28 mouse cellular contexts compared by ENCODE assay signal in genomic region chr13:56084146-56084905, GRCm38 (mm10). TPM values are rescaled to one million over a fixed set of nuclear protein-coding genes. Genes with fewer than 3 reads are reported as not detected.
DNase-seq lines count a peak whose midpoint lies in the region; ATAC-seq lines count a peak whose summit lies in the region.
"Had no signal": no experiment of that assay in that cellular context is flagged by ENCODE, and none has a peak within 500 bp of the region (broad histone marks: within the 10 kb centered on the region; RNA-seq: fewer than 3 reads in every experiment).

No protein-coding gene starts in this region.

- DNase-seq in heart, adult 11 months: peak; percentile 92
- no peak for DNase-seq in heart, embryonic 10.5 days (ENCODE audit: low spot score)
- DNase-seq in heart, postnatal 4 days: peak; percentile 46
- peak; percentile 25 for DNase-seq in lung, postnatal 14 days
- no peak for DNase-seq in kidney, postnatal 14 days
- DNase-seq in left cerebral cortex, adult 9 months (ENCODE audit: low spot score in 2 of 2): no peak
- DNase-seq: adrenal gland, adult 2 months; adrenal gland, postnatal 36 days; cerebellum, adult 2 months; cerebellum, postnatal 14 days; gastrocnemius, adult 2 months; gastrocnemius, postnatal 36 days; kidney, adult 11 months; kidney, postnatal 25 days; layer of hippocampus, postnatal 36 days; liver; right cerebral cortex, postnatal 25 days had no signal

- H3K27me3 ChIP-seq in heart, embryonic 10.5 days (ENCODE audit: insufficient read depth, poor library complexity, severe bottlenecking): no peaks in the 10 kb centered on the region
- no peaks in the 10 kb centered on the region for H3K27me3 ChIP-seq in heart, embryonic 11.5 days (ENCODE audit: control insufficient read depth, insufficient read depth, low read length)
- H3K27me3 ChIP-seq: CH12.LX; lung, embryonic 15.5 days; midbrain, embryonic 13.5 days; stomach, embryonic 15.5 days had no signal

- peaks cover 92% of the 10 kb centered on the region for H3K36me3 ChIP-seq in heart, embryonic 10.5 days
- H3K36me3 ChIP-seq in heart, embryonic 11.5 days (ENCODE audit: control insufficient read depth, insufficient read depth, low read length): peaks cover 22% of the 10 kb centered on the region

- H3K4me2 ChIP-seq in heart, embryonic 11.5 days: no peak overlapping the region
- H3K4me2 ChIP-seq: hindbrain, embryonic 14.5 days; lung, embryonic 15.5 days; midbrain, embryonic 13.5 days; stomach, embryonic 15.5 days had no signal

- no peak overlapping the region for H3K9ac ChIP-seq in heart, embryonic 11.5 days (ENCODE audit: low read depth, low read length)
- H3K9ac ChIP-seq: hindbrain, embryonic 14.5 days; liver, embryonic 14.5 days; lung, embryonic 15.5 days; midbrain, embryonic 13.5 days; stomach, embryonic 15.5 days had no signal

- no peak overlapping the region for H3K4me3 ChIP-seq in heart, embryonic 10.5 days
- H3K4me3 ChIP-seq in heart, embryonic 11.5 days (ENCODE audit: low read depth, low read length): no peak overlapping the region
- H3K4me3 ChIP-seq: erythroblast, embryonic 14.5 days; gastrocnemius, adult 2 months; lung, embryonic 15.5 days; midbrain, embryonic 13.5 days; stomach, embryonic 15.5 days had no signal

- no peaks in the 10 kb centered on the region for H3K9me3 ChIP-seq in heart, embryonic 10.5 days
- no peaks in the 10 kb centered on the region for H3K9me3 ChIP-seq in heart, embryonic 11.5 days (replicated peaks; ENCODE audit: control insufficient read depth, low read length)
- H3K9me3 ChIP-seq: lung, embryonic 15.5 days; midbrain, embryonic 13.5 days; stomach, embryonic 15.5 days had no signal

- ATAC-seq in heart, embryonic 11.5 days (replicated peaks; ENCODE audit: insufficient number of reproducible peaks, low FRiP score, low TSS enrichment): no peak
- ATAC-seq: activated CD4-positive, CD25-positive, alpha-beta regulatory T cell, adult 4 months; forebrain, embryonic 16.5 days; inflammation-experienced regulatory T-cells, adult 6 months; midbrain, embryonic 13.5 days had no signal

- no peak overlapping the region for H3K27ac ChIP-seq in heart, embryonic 10.5 days
- H3K27ac ChIP-seq in heart, embryonic 11.5 days (ENCODE audit: low read depth, low read length): no peak overlapping the region
- H3K27ac ChIP-seq: gastrocnemius, adult 2 months; hindbrain, embryonic 14.5 days; liver, embryonic 14.5 days; lung, embryonic 15.5 days; midbrain, embryonic 13.5 days; stomach, embryonic 15.5 days had no signal

- peaks cover 31% of the 10 kb centered on the region for H3K4me1 ChIP-seq in heart, embryonic 10.5 days
- peaks cover 29% of the 10 kb centered on the region for H3K4me1 ChIP-seq in heart, embryonic 11.5 days (ENCODE audit: control insufficient read depth, insufficient read depth, low read length)
- H3K4me1 ChIP-seq: lung, embryonic 15.5 days; midbrain, embryonic 13.5 days; stomach, embryonic 15.5 days had no signal

- 87% methylated on average over 20 of the region's 20 CpGs for WGBS in heart, embryonic 10.5 days
- whole genome bisulfite sequencing in heart, embryonic 11.5 days (ENCODE audit: insufficient replicate concordance): 85% methylated on average over 20 of the region's 20 CpGs

RNA-seq across cellular contexts. Expression of gene H2afy, which starts 51.8 kb away (rescaled TPM):
- polyA plus RNA-seq in heart, embryonic 10.5 days (2016; fragmentation: Nextera tagmentation; extraction: Ambion mirVana): 134 and 287 TPM in 2 replicates
- 10 to 100 TPM; 84.6 to 91.3 TPM for total RNA-seq in heart, postnatal 4 days (2021)
- 154 and 162 TPM in 2 replicates for polyA plus RNA-seq in heart, embryonic 11.5 days (2014; fragmentation: Nextera tagmentation; extraction: Ambion mirVana)

Comparison
In these comparisons a context has a peak if more than half of its experiments do, and no peak if none do; other contexts are left out.
1. DNase-seq: peak in heart, adult 11 months (single experiment), heart, postnatal 4 days (single experiment) and lung, postnatal 14 days (single experiment); none in heart, embryonic 10.5 days (single experiment), kidney, postnatal 14 days (single experiment) and left cerebral cortex, adult 9 months (0 of 2).